Mouse (Mus musculus) spleen, postnatal 10 days (tissue): ENCODE measurements around the gene Adam8.

ENCODE experiments used
- DNase-seq, 2 experiments: peaks; one replicate each; pipeline ENCODE4 v3.0.0; 2021 to 2022; ENCODE audit warnings: low spot score in 2 of 2

Adam8 gene

GRCm38 (mm10) chr7:139946032-139946431 lies 46.3 kb downstream of the Adam8 start:
- DNase-seq, result no peak

- no peak for DNase-seq
These were observed 46.8 kb downstream of the Adam8 start for GRCm38 (mm10) chr7:139945516-139945915.

- DNase-seq, result no peak
These were observed 47.8 kb downstream of the Adam8 start for GRCm38 (mm10) chr7:139944291-139945240.

GRCm38 (mm10) chr7:139943674-139944281 lies 48.6 kb downstream of the Adam8 start, which contains the start of gene Utf1:
Utf1 (plus strand) TSS chr7:139943789.
- peak in 1 of 2 experiments; percentile 22 for DNase-seq

- no peak for DNase-seq
These were observed 51.7 kb downstream of the Adam8 start for GRCm38 (mm10) chr7:139940476-139941209.

- DNase-seq, result no peak
These were observed 54.6 kb downstream of the Adam8 start for GRCm38 (mm10) chr7:139937810-139938209.

GRCm38 (mm10) chr7:139937138-139937537 lies 55.2 kb downstream of the Adam8 start:
- no peak for DNase-seq

GRCm38 (mm10) chr7:139936705-139937104 lies 55.7 kb downstream of the Adam8 start:
- DNase-seq, result no peak

GRCm38 (mm10) chr7:139930732-139931131 lies 61.6 kb downstream of the Adam8 start:
- DNase-seq, result peak; percentile 22 to 53
